Mouse (Mus musculus): ENCODE measurements around the gene Fabp2.
A peak's percentile ranks its signal among the peaks of the same experiment; 100 is the strongest.
"Not testable (repeated sequence)": the region's sequence is repeated elsewhere in the genome, so short reads cannot be mapped to it uniquely, and the experiment has no call there.

Fabp2 gene

GRCm38 (mm10) chr3:122920572-122921435 is 25.9 kb downstream of the Fabp2 start:
- no peak for DNase-seq

GRCm38 (mm10) chr3:122921676-122922527 is 27.0 kb downstream of the Fabp2 start:
- no peak for DNase-seq

- no peak for DNase-seq
Measured at GRCm38 (mm10) chr3:122923147-122923546, 28.3 kb downstream of the Fabp2 start.

GRCm38 (mm10) chr3:122924009-122924914 is 29.4 kb downstream of the Fabp2 start, which contains the start of gene 1810037I17Rik:
Gene 1810037I17Rik (plus strand): TSS chr3:122924203.
- DNase-seq: peak; percentile 94 to 97

GRCm38 (mm10) chr3:122929723-122930122 is 34.9 kb downstream of the Fabp2 start:
- peak; percentile 28 to 65 for DNase-seq

GRCm38 (mm10) chr3:122932466-122932865 is 37.6 kb downstream of the Fabp2 start:
- DNase-seq: no peak

- DNase-seq: not testable (repeated sequence)
Measured at GRCm38 (mm10) chr3:122937176-122937575, 42.3 kb downstream of the Fabp2 start.

- peak in 1 of 2 experiments; percentile 48 for DNase-seq
Measured at GRCm38 (mm10) chr3:122939215-122939614, 44.3 kb downstream of the Fabp2 start.

- DNase-seq: no peak
Measured at GRCm38 (mm10) chr3:122943387-122943890, 48.6 kb downstream of the Fabp2 start.

Measured in cerebellum, postnatal 25 days (tissue).